Mouse (Mus musculus) midbrain, embryonic 16.5 days (tissue): ENCODE measurements at regions not wholly inside any gene's neighbourhood (a gene's known extent, or its start where the extent isn't known, plus 50 kb on each side); places are given as distances from the start of the nearest gene placed in this dataset.

Experiments used
- ATAC-seq: fragments of 200-750 bp; cut with Nextera tagmentation; 2 replicates; pipeline ENCODE4 v1.8.0; 2017; ENCODE audit warnings: moderate TSS enrichment
- H3K27ac ChIP-seq: fragments of 300-500 bp; sonication (generic); 2 replicates; pipeline ENCODE4 v1.5.1; 2014; ENCODE audit warnings: mild to moderate bottlenecking, low read length, mixed read lengths
- H3K27me3 ChIP-seq: fragments of 300-500 bp; sonication (generic); 2 replicates; pipeline ENCODE4 v1.6.1; 2014; ENCODE audit warnings: low read depth, low read length, mixed read lengths; ENCODE audit not compliant: control insufficient read depth, insufficient read depth
- H3K36me3 ChIP-seq: fragments of 300-500 bp; sonication (generic); 2 replicates; pipeline ENCODE4 v1.6.1; 2014; ENCODE audit warnings: mild to moderate bottlenecking, low read length, moderate library complexity, mixed read lengths; ENCODE audit not compliant: control insufficient read depth, insufficient read depth
- H3K4me1 ChIP-seq: fragments of 300-500 bp; sonication (generic); 2 replicates; pipeline ENCODE4 v1.6.1; 2014; ENCODE audit warnings: mild to moderate bottlenecking, low read length, mixed read lengths; ENCODE audit not compliant: control insufficient read depth, insufficient read depth
- H3K4me2 ChIP-seq: fragments of 300-500 bp; sonication (generic); 2 replicates; pipeline ENCODE4 v1.6.1; 2014; ENCODE audit warnings: mild to moderate bottlenecking, low read length, mixed read lengths
- H3K4me3 ChIP-seq: fragments of 300-500 bp; sonication (generic); 2 replicates; pipeline ENCODE4 v1.5.1; 2014; ENCODE audit warnings: low read depth, mild to moderate bottlenecking, low read length, moderate library complexity, mixed read lengths
- H3K9ac ChIP-seq: fragments of 300-500 bp; sonication (generic); 2 replicates; pipeline ENCODE4 v1.6.1; 2014; ENCODE audit warnings: low read depth, low read length, mixed read lengths
- H3K9me3 ChIP-seq: fragments of 300-500 bp; sonication (generic); replicated peaks from 2 replicates; pipeline ENCODE4 v1.6.1; 2014; ENCODE audit warnings: mild to moderate bottlenecking, low read length, mixed read lengths; ENCODE audit not compliant: control insufficient read depth, poor library complexity, severe bottlenecking
- WGBS: fragments of 180-500 bp; shearing (Covaris S2); extraction: QIAGEN DNeasy Blood & Tissue Kit; methylation state at CpG from one replicate; pipeline ENCODE4 v1.1.7; 2014; 5-methylcytosine and 5-hydroxymethylcytosine counted together

GRCm38 (mm10) chr8:127847332-127848018, 510.9 kb upstream of the Nrp1 start:
- no peaks in the 10 kb centered on the region for H3K4me1 ChIP-seq
- ATAC-seq = no peak
- no peaks in the 10 kb centered on the region for H3K36me3 ChIP-seq
- no peak overlapping the region for H3K4me3 ChIP-seq
- WGBS = 80% methylated on average over 9 of the region's 9 CpGs
- H3K9me3 ChIP-seq = no peaks in the 10 kb centered on the region
- H3K9ac ChIP-seq = no peak overlapping the region
- H3K4me2 ChIP-seq = no peak overlapping the region
- no peak overlapping the region for H3K27ac ChIP-seq
- no peaks in the 10 kb centered on the region for H3K27me3 ChIP-seq

- Histone ChIP-seq H3K27me3 (no peaks in the 10 kb centered on the region), H3K4me1 (no peaks in the 10 kb centered on the region), H3K4me2 (no peak overlapping the region), H3K9ac (no peak overlapping the region), H3K4me3 (no peak overlapping the region), H3K36me3 (no peaks in the 10 kb centered on the region), H3K9me3 (no peaks in the 10 kb centered on the region), H3K27ac (no peak overlapping the region)
- ATAC-seq = no peak
These were observed 508.5 kb upstream of the Nrp1 start for GRCm38 (mm10) chr8:127849926-127850325.

GRCm38 (mm10) chr8:127855653-127856300, 502.6 kb upstream of the Nrp1 start:
- no peak overlapping the region for H3K4me3 ChIP-seq
- H3K36me3 ChIP-seq = no peaks in the 10 kb centered on the region
- H3K27me3 ChIP-seq = no peaks in the 10 kb centered on the region
- no peaks in the 10 kb centered on the region for H3K9me3 ChIP-seq
- no peak overlapping the region for H3K9ac ChIP-seq
- H3K4me1 ChIP-seq = no peaks in the 10 kb centered on the region
- WGBS = 50% methylated on average over 4 of the region's 4 CpGs
- H3K4me2 ChIP-seq = no peak overlapping the region
- ATAC-seq = no peak
- H3K27ac ChIP-seq = no peak overlapping the region

GRCm38 (mm10) chr8:127856351-127857135, 501.9 kb upstream of the Nrp1 start:
- Histone ChIP-seq H3K4me2 (no peak overlapping the region), H3K9ac (no peak overlapping the region), H3K36me3 (no peaks in the 10 kb centered on the region), H3K4me1 (no peaks in the 10 kb centered on the region), H3K4me3 (no peak overlapping the region), H3K27ac (no peak overlapping the region), H3K9me3 (no peaks in the 10 kb centered on the region), H3K27me3 (no peaks in the 10 kb centered on the region)
- WGBS = 59% methylated on average over 5 of the region's 5 CpGs
- no peak for ATAC-seq

GRCm38 (mm10) chr8:127859036-127859435, 499.4 kb upstream of the Nrp1 start:
- H3K27me3 ChIP-seq = no peaks in the 10 kb centered on the region
- no peak overlapping the region for H3K4me3 ChIP-seq
- no peaks in the 10 kb centered on the region for H3K36me3 ChIP-seq
- WGBS = 66% methylated on average over 3 of the region's 3 CpGs
- no peak overlapping the region for H3K4me2 ChIP-seq
- no peak for ATAC-seq
- H3K27ac ChIP-seq = no peak overlapping the region
- H3K9me3 ChIP-seq = no peaks in the 10 kb centered on the region
- no peaks in the 10 kb centered on the region for H3K4me1 ChIP-seq
- no peak overlapping the region for H3K9ac ChIP-seq

- WGBS = 67% methylated on average over 3 of the region's 3 CpGs
- H3K4me3 ChIP-seq = no peak overlapping the region
These were observed 498.0 kb upstream of the Nrp1 start for GRCm38 (mm10) chr8:127860376-127860775.

GRCm38 (mm10) chr8:127860891-127861290, 497.5 kb upstream of the Nrp1 start:
- Histone ChIP-seq H3K27ac (no peak overlapping the region), H3K4me3 (no peak overlapping the region), H3K36me3 (no peaks in the 10 kb centered on the region), H3K27me3 (no peaks in the 10 kb centered on the region), H3K9ac (no peak overlapping the region), H3K4me2 (no peak overlapping the region), H3K4me1 (no peaks in the 10 kb centered on the region), H3K9me3 (no peaks in the 10 kb centered on the region)
- no peak for ATAC-seq
- 69% methylated on average over 3 of the region's 3 CpGs for WGBS

More at GRCm38 (mm10) chr8:127860376-127860775, 498.0 kb upstream of the Nrp1 start:
- Histone ChIP-seq H3K4me1 (no peaks in the 10 kb centered on the region), H3K4me2 (no peak overlapping the region), H3K27ac (no peak overlapping the region), H3K36me3 (no peaks in the 10 kb centered on the region), H3K9ac (no peak overlapping the region), H3K9me3 (no peaks in the 10 kb centered on the region), H3K27me3 (no peaks in the 10 kb centered on the region)
- no peak for ATAC-seq

GRCm38 (mm10) chr8:127884641-127885040, 473.8 kb upstream of the Nrp1 start:
- Histone ChIP-seq H3K4me2 (no peak overlapping the region), H3K36me3 (no peaks in the 10 kb centered on the region), H3K4me3 (no peak overlapping the region), H3K9me3 (no peaks in the 10 kb centered on the region), H3K9ac (no peak overlapping the region), H3K4me1 (no peaks in the 10 kb centered on the region), H3K27me3 (no peaks in the 10 kb centered on the region), H3K27ac (no peak overlapping the region)
- ATAC-seq = no peak
- 76% methylated on average over 1 of the region's 1 CpGs for WGBS

GRCm38 (mm10) chr8:127885211-127885610, 473.2 kb upstream of the Nrp1 start:
- no peaks in the 10 kb centered on the region for H3K36me3 ChIP-seq
- no peaks in the 10 kb centered on the region for H3K27me3 ChIP-seq
- H3K4me2 ChIP-seq = no peak overlapping the region
- no peaks in the 10 kb centered on the region for H3K9me3 ChIP-seq
- WGBS = 84% methylated on average over 3 of the region's 3 CpGs
- no peak overlapping the region for H3K27ac ChIP-seq
- H3K9ac ChIP-seq = no peak overlapping the region
- H3K4me3 ChIP-seq = no peak overlapping the region
- no peaks in the 10 kb centered on the region for H3K4me1 ChIP-seq
- ATAC-seq = no peak
